Mouse (Mus musculus) ES-Bruce4 (cell line): Measurements from ENCODE around the gene Tamm41.

Experiments
- CTCF ChIP-seq: IDR thresholded peaks from one replicate; pipeline ENCODE4 v1.8.1; 2011; ENCODE audit warnings: low read depth, low read length
- POLR2A ChIP-seq: IDR thresholded peaks from one replicate; pipeline ENCODE4 v1.8.1; 2011; ENCODE audit warnings: low read length; ENCODE audit not compliant: insufficient read depth

GRCm38 (mm10) chr6:115010815-115011214 lies 26.9 kb downstream of the Tamm41 start:
- no peak for TF ChIP-seq CTCF
- no peak for TF ChIP-seq POLR2A
